Mouse (Mus musculus) liver, embryonic 11.5 days (tissue): ENCODE data around the gene Anxa10. TPM values are rescaled to one million over a fixed set of nuclear protein-coding genes. Genes with fewer than 3 reads are reported as not detected.

Experiments used
- ATAC-seq: fragments of 200-750 bp; cut with Nextera tagmentation; replicated peaks from 2 replicates; pipeline ENCODE4 v1.8.0; 2017; ENCODE audit warnings: moderate number of reproducible peaks, mild to moderate bottlenecking, moderate TSS enrichment, moderate library complexity; ENCODE audit not compliant: low FRiP score
- DNase-seq: peaks from one replicate; pipeline ENCODE4 v3.0.0-alpha.2; 2017; ENCODE audit warnings: low spot score
- H3K27ac ChIP-seq: fragments of 300-500 bp; sonication (generic); 2 replicates; pipeline ENCODE4 v1.5.1; 2014; ENCODE audit warnings: mild to moderate bottlenecking, low read depth, low read length, control low read depth
- H3K27me3 ChIP-seq: fragments of 300-500 bp; sonication (generic); replicated peaks from 2 replicates; pipeline ENCODE4 v1.6.1; 2014; ENCODE audit warnings: low read length, mixed read lengths; ENCODE audit not compliant: control insufficient read depth, insufficient read depth
- H3K36me3 ChIP-seq: fragments of 300-500 bp; sonication (generic); 2 replicates; pipeline ENCODE4 v1.6.1; 2014; ENCODE audit warnings: mild to moderate bottlenecking, low read length, moderate library complexity, mixed read lengths; ENCODE audit not compliant: control insufficient read depth, insufficient read depth
- H3K4me1 ChIP-seq: fragments of 300-500 bp; sonication (generic); replicated peaks from 2 replicates; pipeline ENCODE4 v1.6.1; 2014; ENCODE audit warnings: low read length, mixed read lengths; ENCODE audit not compliant: control insufficient read depth, insufficient read depth
- H3K4me2 ChIP-seq: fragments of 300-500 bp; sonication (generic); 2 replicates; pipeline ENCODE4 v1.6.1; 2014; ENCODE audit warnings: mild to moderate bottlenecking, control low read depth, moderate library complexity
- H3K4me3 ChIP-seq: fragments of 300-500 bp; sonication (generic); 2 replicates; pipeline ENCODE4 v1.5.1; 2014; ENCODE audit warnings: low read depth, low read length, control low read depth
- H3K9ac ChIP-seq: fragments of 300-500 bp; sonication (generic); 2 replicates; pipeline ENCODE4 v1.6.1; 2014; ENCODE audit warnings: low read depth, low read length, control low read depth
- H3K9me3 ChIP-seq: fragments of 300-500 bp; sonication (generic); 2 replicates; pipeline ENCODE4 v1.6.1; 2016; ENCODE audit warnings: low read length, inconsistent platforms, mixed read lengths; ENCODE audit not compliant: control insufficient read depth
- WGBS: fragments of 180-500 bp; shearing (Covaris S2); extraction: QIAGEN DNeasy Blood & Tissue Kit; methylation state at CpG from one replicate; pipeline ENCODE4 v1.1.7; 2014; 5-methylcytosine and 5-hydroxymethylcytosine counted together
- polyA plus RNA-seq: library from polyadenylated mRNA; unstranded; fragments of >200 nt; fragmentation: Nextera tagmentation; extraction: Ambion mirVana; gene quantifications from 2 replicates; pipeline ENCODE4 v1.2.1, GENCODE M21; 2014

The Anxa10 gene
- polyA plus RNA-seq, 1 experiment from 2014 or later, result not detected

DNA sequence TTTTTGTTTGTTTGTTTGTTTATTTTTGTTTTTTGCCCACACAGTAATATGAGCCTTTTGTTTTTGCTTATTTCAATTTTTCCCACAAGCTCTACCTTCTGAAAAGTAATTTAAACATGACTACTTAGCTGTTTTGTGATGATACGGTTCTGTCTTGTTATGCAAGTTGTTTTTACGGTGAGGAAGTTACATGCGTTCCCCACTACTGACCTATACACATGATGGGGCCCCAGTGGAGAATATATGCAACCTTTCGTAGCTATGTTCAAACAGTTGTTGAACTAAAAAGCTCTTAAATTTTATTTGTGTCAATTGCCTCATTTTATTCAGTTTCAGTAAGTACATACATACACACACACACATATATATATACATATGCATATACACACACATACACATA lies 108.4 kb downstream of the Anxa10 start:
- Histone ChIP-seq H3K9me3 (no peaks in the 10 kb centered on the region), H3K36me3 (no peaks in the 10 kb centered on the region), H3K4me3 (no peak overlapping the region), H3K4me2 (no peak overlapping the region), H3K4me1 (no peaks in the 10 kb centered on the region), H3K27ac (no peak overlapping the region), H3K9ac (no peak overlapping the region), H3K27me3 (no peaks in the 10 kb centered on the region)
- 86% methylated on average over 4 of the region's 4 CpGs for WGBS
- ATAC-seq, result no peak
- DNase-seq, result no peak

DNA sequence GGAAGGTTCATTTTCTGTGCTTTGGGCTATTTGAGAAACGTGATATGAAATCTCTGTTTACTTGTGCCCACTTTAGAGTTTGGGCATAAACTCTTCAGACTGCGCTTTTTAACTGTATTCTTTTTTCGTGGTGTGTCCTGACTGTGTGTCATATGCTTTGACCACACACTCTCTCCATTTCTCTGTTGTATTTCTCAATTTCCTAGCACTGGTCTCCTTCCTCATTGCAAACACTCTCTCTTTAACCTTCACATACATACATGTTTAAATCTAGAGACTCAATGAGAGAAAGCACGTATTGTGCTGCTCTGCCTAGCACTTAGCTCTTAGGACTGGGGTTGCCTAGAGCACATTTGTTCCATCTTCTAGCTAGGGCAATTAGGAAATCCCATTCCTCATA lies 108.8 kb downstream of the Anxa10 start:
- no peaks in the 10 kb centered on the region for H3K4me1 ChIP-seq
- DNase-seq, result no peak
- H3K4me3 ChIP-seq, result no peak overlapping the region
- H3K4me2 ChIP-seq, result no peak overlapping the region
- ATAC-seq, result no peak
- no peak overlapping the region for H3K27ac ChIP-seq
- no peaks in the 10 kb centered on the region for H3K9me3 ChIP-seq
- H3K9ac ChIP-seq, result no peak overlapping the region
- no peaks in the 10 kb centered on the region for H3K27me3 ChIP-seq
- 79% methylated on average over 4 of the region's 4 CpGs for WGBS
- H3K36me3 ChIP-seq, result no peaks in the 10 kb centered on the region

Other genes with a start within 250 kb of the Anxa10 start
- 16.1 and 22.9 TPM in 2 replicates for gene Palld, start 220.5 kb downstream of the Anxa10 start, polyA plus RNA-seq
- gene Ddx60, start 195.1 kb downstream of the Anxa10 start, polyA plus RNA-seq, result 0.63 and 0.69 TPM in 2 replicates